Mouse (Mus musculus) intestine, embryonic 16.5 days (tissue): Measurements from ENCODE around the gene Chd9. TPM values are rescaled to one million over a fixed set of nuclear protein-coding genes. Genes with fewer than 3 reads are reported as not detected.
A peak's percentile ranks its signal among the peaks of the same experiment; 100 is the strongest.

Experiments
- ATAC-seq: fragments of 200-750 bp; cut with Nextera tagmentation; 2 replicates; pipeline ENCODE4 v1.8.0; 2017; ENCODE audit warnings: moderate TSS enrichment, moderate library complexity
- H3K27ac ChIP-seq: fragments of 300-500 bp; sonication (generic); 2 replicates; pipeline ENCODE4 v1.5.1; 2014; ENCODE audit warnings: mild to moderate bottlenecking, low read length
- H3K27me3 ChIP-seq: fragments of 300-500 bp; sonication (generic); replicated peaks from 2 replicates; pipeline ENCODE4 v1.6.1; 2014; ENCODE audit warnings: low read length, control low read depth, mixed read lengths; ENCODE audit not compliant: control insufficient read depth, insufficient read depth
- H3K36me3 ChIP-seq: fragments of 300-500 bp; sonication (generic); 2 replicates; pipeline ENCODE4 v1.6.1; 2014; ENCODE audit warnings: low read length, control low read depth; ENCODE audit not compliant: control insufficient read depth, insufficient read depth
- H3K4me1 ChIP-seq: fragments of 300-500 bp; sonication (generic); 2 replicates; pipeline ENCODE4 v1.6.1; 2014; ENCODE audit warnings: low read length, control low read depth, mixed read lengths; ENCODE audit not compliant: control insufficient read depth, insufficient read depth
- H3K4me2 ChIP-seq: fragments of 300-500 bp; sonication (generic); 2 replicates; pipeline ENCODE4 v1.6.1; 2014; ENCODE audit warnings: low read depth, low read length, control low read depth
- H3K4me3 ChIP-seq: fragments of 300-500 bp; sonication (generic); 2 replicates; pipeline ENCODE4 v1.5.1; 2014; ENCODE audit warnings: mild to moderate bottlenecking, low read length
- H3K9ac ChIP-seq: fragments of 300-500 bp; sonication (generic); 2 replicates; pipeline ENCODE4 v1.6.1; 2014; ENCODE audit warnings: low read depth, low read length
- H3K9me3 ChIP-seq: fragments of 300-500 bp; sonication (generic); 2 replicates; pipeline ENCODE4 v1.6.1; 2016; ENCODE audit warnings: low read length, control low read depth; ENCODE audit not compliant: control insufficient read depth
- WGBS: fragments of 180-500 bp; shearing (Covaris S2); extraction: QIAGEN DNeasy Blood & Tissue Kit; methylation state at CpG from one replicate; pipeline ENCODE4 v1.1.7; 2014; 5-methylcytosine and 5-hydroxymethylcytosine counted together
- polyA plus RNA-seq: library from polyadenylated mRNA; unstranded; fragments of >200 nt; fragmentation: Nextera tagmentation; extraction: Ambion mirVana; gene quantifications from 2 replicates; pipeline ENCODE4 v1.2.1, GENCODE M21; 2015

Gene Chd9
- polyA plus RNA-seq, 1 experiment from 2014 or later: 283 TPM

DNA sequence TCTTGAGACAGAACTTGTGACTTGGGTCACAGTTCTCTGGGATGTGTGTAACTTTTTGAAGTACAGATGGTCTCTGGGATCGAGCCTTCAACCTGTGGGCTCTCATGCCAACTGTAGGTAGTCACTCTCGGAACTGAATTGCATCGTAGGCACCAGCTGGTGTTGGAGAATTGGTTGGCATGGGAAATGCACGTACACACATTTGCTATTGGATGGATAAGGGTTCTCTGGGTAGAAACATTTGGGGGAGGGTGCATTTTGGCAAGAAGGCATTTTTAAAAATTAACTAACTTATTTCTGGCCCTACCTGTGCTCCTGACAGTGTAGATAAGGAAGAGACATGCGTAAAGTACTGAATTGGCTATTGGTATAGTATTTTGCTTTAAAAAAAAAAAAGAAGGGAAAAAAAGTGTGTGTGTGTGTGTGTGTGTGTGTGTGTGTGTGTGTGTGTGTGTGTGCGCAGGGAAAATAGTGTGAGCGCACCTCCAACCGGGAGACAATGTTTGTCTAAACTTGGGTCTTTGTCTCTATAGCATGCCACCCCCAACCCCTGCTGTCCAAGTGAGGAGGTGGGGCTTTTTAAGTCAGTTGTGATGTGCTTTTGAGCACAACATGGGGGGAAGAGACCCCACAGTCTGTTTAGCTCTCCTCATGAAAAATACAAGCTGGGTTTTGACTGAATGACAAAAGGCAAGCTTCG is 26.0 kb downstream of the Chd9 start:
- WGBS: 63% methylated on average over 9 of the region's 9 CpGs
- peak overlapping the region; percentile 40 for H3K27ac ChIP-seq
- H3K9ac ChIP-seq: peak overlapping the region; percentile 42; the same call in 1 of the 2 replicates

GRCm38 (mm10) chr8:90854671-90855161 is 26.6 kb downstream of the Chd9 start:
- H3K9me3 ChIP-seq: no peaks in the 10 kb centered on the region
- H3K4me3 ChIP-seq: no peak overlapping the region
- ATAC-seq: peak; percentile 71
- WGBS: 9% methylated on average over 10 of the region's 10 CpGs
- H3K36me3 ChIP-seq: no peaks in the 10 kb centered on the region
- no peaks in the 10 kb centered on the region for H3K27me3 ChIP-seq
- H3K27ac ChIP-seq: peak overlapping the region; percentile 40; the same call in 1 of the 2 replicates
- peak overlapping the region; percentile 42; the same call in 1 of the 2 replicates for H3K9ac ChIP-seq
- H3K4me1 ChIP-seq: peaks cover 9% of the 10 kb centered on the region
- peak overlapping the region; percentile 31; the same call in 1 of the 2 replicates for H3K4me2 ChIP-seq

More for the DNA sequence above, 26.0 kb downstream of the Chd9 start:
- H3K27me3 ChIP-seq: no peaks in the 10 kb centered on the region
- H3K36me3 ChIP-seq: no peaks in the 10 kb centered on the region
- H3K4me1 ChIP-seq: peaks cover 9% of the 10 kb centered on the region
- H3K4me3 ChIP-seq: no peak overlapping the region
- no peak overlapping the region for H3K4me2 ChIP-seq
- no peak for ATAC-seq
- no peaks in the 10 kb centered on the region for H3K9me3 ChIP-seq

DNA sequence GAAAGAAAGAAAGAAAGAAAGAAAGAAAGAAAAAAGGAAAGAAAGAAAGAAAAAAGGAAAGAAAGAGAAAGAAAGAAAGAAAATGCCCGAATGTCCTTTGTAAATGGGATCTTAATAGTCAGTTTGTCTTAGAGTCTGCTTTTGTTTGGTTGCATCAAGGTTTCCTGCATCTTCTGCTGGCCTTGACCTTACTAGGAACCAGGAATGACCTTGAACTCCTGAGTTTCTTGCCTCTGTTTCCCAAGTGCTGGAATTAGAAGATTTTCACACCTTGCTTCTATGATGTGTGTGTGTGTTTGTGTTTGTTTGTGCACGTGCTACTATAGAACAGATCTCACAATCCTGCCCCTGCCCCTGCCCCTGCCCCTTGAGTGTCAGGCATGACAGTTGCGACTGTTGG is 28.0 kb downstream of the Chd9 start:
- 91% methylated on average over 3 of the region's 3 CpGs for WGBS
- Histone ChIP-seq H3K27ac (no peak overlapping the region), H3K9ac (no peak overlapping the region), H3K4me1 (peaks cover 9% of the 10 kb centered on the region), H3K4me3 (no peak overlapping the region), H3K27me3 (no peaks in the 10 kb centered on the region), H3K36me3 (no peaks in the 10 kb centered on the region), H3K4me2 (no peak overlapping the region), H3K9me3 (no peaks in the 10 kb centered on the region)
- no peak for ATAC-seq

- no peak overlapping the region for H3K9ac ChIP-seq
- no peak overlapping the region for H3K4me3 ChIP-seq
- no peaks in the 10 kb centered on the region for H3K27me3 ChIP-seq
- H3K9me3 ChIP-seq: no peaks in the 10 kb centered on the region
- H3K27ac ChIP-seq: no peak overlapping the region
- WGBS: 64% methylated on average over 1 of the region's 1 CpGs
- no peak overlapping the region for H3K4me2 ChIP-seq
- ATAC-seq: no peak
- no peaks in the 10 kb centered on the region for H3K36me3 ChIP-seq
- peaks cover 11% of the 10 kb centered on the region for H3K4me1 ChIP-seq
These were observed 28.8 kb downstream of the Chd9 start for GRCm38 (mm10) chr8:90856952-90857351.

DNA sequence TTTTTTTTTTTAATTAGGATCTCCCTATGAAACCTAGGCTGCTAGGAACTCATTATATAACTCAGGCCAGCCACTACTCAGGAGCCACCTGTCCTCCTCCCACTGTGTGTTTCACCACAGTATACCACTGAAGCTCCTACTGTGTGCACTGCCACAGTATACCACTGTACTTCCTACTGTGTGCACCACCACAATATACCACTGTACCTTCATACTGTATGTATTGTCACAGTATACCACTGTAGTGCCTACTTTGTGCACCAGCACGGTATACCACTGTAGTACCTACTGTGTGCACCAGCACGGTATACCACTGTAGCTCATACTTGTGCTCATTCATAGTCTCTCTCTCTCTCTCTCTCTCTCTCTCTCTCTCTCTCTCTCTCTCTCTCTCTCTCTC is 29.9 kb downstream of the Chd9 start:
- H3K27me3 ChIP-seq: no peaks in the 10 kb centered on the region
- WGBS: 95% methylated on average over 2 of the region's 2 CpGs
- H3K9ac ChIP-seq: no peak overlapping the region

GRCm38 (mm10) chr8:90861266-90861944 is 33.3 kb downstream of the Chd9 start:
- peak; percentile 25; the same call in 1 of the 2 replicates for ATAC-seq
- Histone ChIP-seq H3K27ac (peak overlapping the region; percentile 86), H3K4me3 (no peak overlapping the region), H3K9me3 (no peaks in the 10 kb centered on the region), H3K9ac (peak overlapping the region; percentile 32; the same call in 1 of the 2 replicates), H3K36me3 (no peaks in the 10 kb centered on the region), H3K4me1 (peaks cover 4% of the 10 kb centered on the region; the same call in 1 of the 2 replicates), H3K27me3 (no peaks in the 10 kb centered on the region), H3K4me2 (no peak overlapping the region; the same call in 1 of the 2 replicates)
- WGBS: 37% methylated on average over 9 of the region's 9 CpGs

More for the DNA sequence above, 29.9 kb downstream of the Chd9 start:
- Histone ChIP-seq H3K4me2 (no peak overlapping the region), H3K36me3 (no peaks in the 10 kb centered on the region), H3K9me3 (no peaks in the 10 kb centered on the region), H3K4me3 (no peak overlapping the region), H3K27ac (no peak overlapping the region), H3K4me1 (peaks cover 13% of the 10 kb centered on the region)
- ATAC-seq: no peak

DNA sequence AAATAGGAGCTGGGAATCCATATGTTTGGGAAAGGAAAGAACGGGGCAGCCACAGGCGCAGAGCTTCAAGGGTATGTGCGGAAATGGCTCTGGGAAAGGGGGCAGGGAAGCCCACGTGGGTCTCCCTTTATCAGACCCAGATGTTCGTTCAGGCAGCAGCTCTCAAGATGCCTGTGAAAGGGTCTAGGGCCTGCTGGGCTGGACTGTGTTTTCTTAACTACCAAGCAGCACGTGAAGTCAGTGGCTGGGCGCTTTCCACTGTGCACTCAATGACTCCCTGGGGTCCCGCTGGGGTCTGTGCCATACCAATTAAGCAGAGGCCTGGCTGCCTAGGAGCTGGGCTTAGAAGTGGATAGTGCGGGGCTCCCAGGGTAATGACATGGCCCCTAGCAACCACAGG is 33.9 kb downstream of the Chd9 start:
- WGBS: 24% methylated on average over 9 of the region's 9 CpGs
- H3K4me1 ChIP-seq: peaks cover 4% of the 10 kb centered on the region; the same call in 1 of the 2 replicates
- peak overlapping the region; percentile 86 for H3K27ac ChIP-seq
- no peak overlapping the region for H3K4me2 ChIP-seq
- H3K9me3 ChIP-seq: no peaks in the 10 kb centered on the region
- no peak overlapping the region for H3K4me3 ChIP-seq
- H3K36me3 ChIP-seq: no peaks in the 10 kb centered on the region
- peak overlapping the region; percentile 32; the same call in 1 of the 2 replicates for H3K9ac ChIP-seq
- ATAC-seq: peak; percentile 83
- no peaks in the 10 kb centered on the region for H3K27me3 ChIP-seq

GRCm38 (mm10) chr8:90867061-90867460 is 38.9 kb downstream of the Chd9 start:
- 99% methylated on average over 2 of the region's 2 CpGs for WGBS
- no peak for ATAC-seq

GRCm38 (mm10) chr8:90867911-90868310 is 39.8 kb downstream of the Chd9 start:
- 92% methylated on average over 4 of the region's 4 CpGs for WGBS
- H3K27ac ChIP-seq: peak overlapping the region; percentile 67
- no peak for ATAC-seq
- H3K4me2 ChIP-seq: no peak overlapping the region
- no peaks in the 10 kb centered on the region for H3K9me3 ChIP-seq
- no peak overlapping the region for H3K4me3 ChIP-seq
- H3K27me3 ChIP-seq: no peaks in the 10 kb centered on the region
- H3K36me3 ChIP-seq: no peaks in the 10 kb centered on the region
- peaks cover 31% of the 10 kb centered on the region for H3K4me1 ChIP-seq
- H3K9ac ChIP-seq: no peak overlapping the region

More at GRCm38 (mm10) chr8:90867061-90867460, 38.9 kb downstream of the Chd9 start:
- Histone ChIP-seq H3K27ac (no peak overlapping the region), H3K4me1 (peaks cover 33% of the 10 kb centered on the region), H3K27me3 (no peaks in the 10 kb centered on the region), H3K4me3 (no peak overlapping the region), H3K9me3 (no peaks in the 10 kb centered on the region), H3K4me2 (no peak overlapping the region), H3K9ac (no peak overlapping the region), H3K36me3 (no peaks in the 10 kb centered on the region)
